Mouse (Mus musculus): ENCODE results near the gene Cct2. TPM values are rescaled to one million over a fixed set of nuclear protein-coding genes. Genes with fewer than 3 reads are reported as not detected.
"Not testable (repeated sequence)": the region's sequence is repeated elsewhere in the genome, so short reads cannot be mapped to it uniquely, and the experiment has no call there.

The Cct2 gene
- polyA plus RNA-seq, 1 experiment = 84.6 TPM

DNA sequence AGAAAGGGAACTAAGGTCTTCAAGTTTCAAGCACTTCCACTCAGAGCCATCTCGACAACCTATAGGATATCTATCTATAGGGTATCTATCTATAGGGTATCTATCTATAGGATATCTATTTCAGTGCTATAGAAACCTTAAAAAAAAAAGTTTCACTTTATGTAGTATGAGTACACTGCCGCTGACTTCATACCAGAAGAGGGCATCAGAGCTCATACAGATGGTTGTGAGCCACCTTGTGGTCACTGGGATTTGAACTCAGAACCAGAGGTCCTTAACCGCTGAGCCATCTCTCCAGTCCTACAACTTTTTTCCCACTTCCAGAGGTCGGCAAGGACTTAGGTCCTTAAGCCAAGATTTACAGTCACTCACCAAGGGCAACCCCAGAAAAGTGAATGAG lies 7.9 kb downstream of the Cct2 start:
- TF ChIP-seq CTCF (conservative IDR thresholded peaks at IDR 0.05; ENCODE audit: insufficient read depth, insufficient read length, low read depth, low read length) (peak; percentile 28; the same call in 1 of the 2 replicates), POLR2A (IDR thresholded peaks at IDR 0.05; ENCODE audit: low read depth, low read length) (no peak)
- DNase-seq = no peak
- Histone ChIP-seq H3K27ac (ENCODE audit: insufficient read depth, low read depth, low read length) (no peak overlapping the region), H3K4me3 (ENCODE audit: insufficient read depth, low read depth, low read length) (no peak overlapping the region), H3K27me3 (replicated peaks; ENCODE audit: control insufficient read depth, insufficient read depth, low read length) (no peaks in the 10 kb centered on the region), H3K36me3 (ENCODE audit: control insufficient read depth, insufficient read depth, low read length) (peaks cover 19% of the 10 kb centered on the region), H3K4me1 (ENCODE audit: control insufficient read depth, insufficient read depth, low read length) (no peaks in the 10 kb centered on the region)
- WGBS = 89% methylated on average over 4 of the region's 4 CpGs

DNA sequence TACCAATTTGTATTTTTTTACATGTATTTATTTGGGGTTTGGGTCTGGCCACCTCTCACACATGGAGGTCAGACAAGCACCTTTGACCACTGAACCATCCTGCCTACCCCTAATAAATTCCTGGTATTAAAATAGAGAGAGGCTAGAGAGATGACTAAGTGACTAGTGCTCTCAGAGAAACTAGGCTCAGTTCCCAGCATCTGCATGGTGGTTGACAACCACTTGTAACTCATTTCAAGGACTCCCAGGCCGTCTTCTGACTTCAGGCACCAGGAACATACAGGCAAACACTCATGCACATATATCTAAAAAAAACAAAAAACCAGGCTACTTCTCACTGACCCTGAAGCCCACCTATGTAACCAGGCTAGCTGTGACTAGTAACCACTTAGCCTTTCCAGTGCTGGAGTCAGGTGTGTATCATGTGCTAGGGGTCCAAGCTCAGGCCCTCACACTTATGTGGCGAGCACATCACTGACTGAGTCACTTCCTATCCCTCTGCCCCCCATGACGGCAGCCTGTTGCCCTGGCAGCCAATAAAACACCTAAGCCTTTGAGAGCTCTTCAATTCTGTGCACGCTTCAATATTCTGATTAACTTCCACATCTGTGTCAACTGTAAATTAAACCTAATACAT lies 13.5 kb downstream of the Cct2 start:
- Histone ChIP-seq H3K27me3 (replicated peaks; ENCODE audit: control insufficient read depth, insufficient read depth, low read length) (no peaks in the 10 kb centered on the region), H3K36me3 (ENCODE audit: control insufficient read depth, insufficient read depth, low read length) (peaks cover 13% of the 10 kb centered on the region), H3K4me3 (ENCODE audit: insufficient read depth, low read depth, low read length) (no peak overlapping the region), H3K27ac (ENCODE audit: insufficient read depth, low read depth, low read length) (no peak overlapping the region), H3K4me1 (ENCODE audit: control insufficient read depth, insufficient read depth, low read length) (no peaks in the 10 kb centered on the region)
- no peak for TF ChIP-seq CTCF (conservative IDR thresholded peaks at IDR 0.05; ENCODE audit: insufficient read depth, insufficient read length, low read depth, low read length)
- TF ChIP-seq POLR2A (IDR thresholded peaks at IDR 0.05; ENCODE audit: low read depth, low read length) = no peak
- DNase-seq = no peak
- WGBS = 74% methylated on average over 4 of the region's 4 CpGs

DNA sequence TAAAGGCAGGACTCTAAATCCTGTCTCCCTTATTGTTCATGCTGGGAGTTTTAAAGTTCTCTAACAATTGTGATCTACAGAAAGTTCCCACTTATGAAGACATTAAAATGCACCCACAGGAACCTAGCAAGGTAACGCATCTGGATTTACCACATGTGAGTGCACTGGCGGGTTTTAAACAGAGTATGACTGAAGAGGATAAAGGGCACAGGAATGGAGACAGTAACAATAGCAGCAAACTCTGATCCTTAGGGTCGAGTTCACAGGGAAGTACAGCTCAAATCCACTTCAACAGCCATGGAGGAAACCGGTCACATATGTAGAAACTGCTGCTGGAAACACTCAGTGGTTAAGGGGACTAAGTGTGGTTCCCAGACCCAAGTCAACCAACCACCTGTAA lies 14.4 kb downstream of the Cct2 start:
- H3K4me3 ChIP-seq (ENCODE audit: insufficient read depth, low read depth, low read length) = no peak overlapping the region
- 73% methylated on average over 4 of the region's 4 CpGs for WGBS
- H3K4me1 ChIP-seq (ENCODE audit: control insufficient read depth, insufficient read depth, low read length) = no peaks in the 10 kb centered on the region
- H3K27me3 ChIP-seq (replicated peaks; ENCODE audit: control insufficient read depth, insufficient read depth, low read length) = no peaks in the 10 kb centered on the region
- TF ChIP-seq CTCF (conservative IDR thresholded peaks at IDR 0.05; ENCODE audit: insufficient read depth, insufficient read length, low read depth, low read length) (no peak), POLR2A (IDR thresholded peaks at IDR 0.05; ENCODE audit: low read depth, low read length) (no peak)
- H3K36me3 ChIP-seq (ENCODE audit: control insufficient read depth, insufficient read depth, low read length) = peaks cover 9% of the 10 kb centered on the region
- no peak for DNase-seq
- H3K27ac ChIP-seq (ENCODE audit: insufficient read depth, low read depth, low read length) = no peak overlapping the region

DNA sequence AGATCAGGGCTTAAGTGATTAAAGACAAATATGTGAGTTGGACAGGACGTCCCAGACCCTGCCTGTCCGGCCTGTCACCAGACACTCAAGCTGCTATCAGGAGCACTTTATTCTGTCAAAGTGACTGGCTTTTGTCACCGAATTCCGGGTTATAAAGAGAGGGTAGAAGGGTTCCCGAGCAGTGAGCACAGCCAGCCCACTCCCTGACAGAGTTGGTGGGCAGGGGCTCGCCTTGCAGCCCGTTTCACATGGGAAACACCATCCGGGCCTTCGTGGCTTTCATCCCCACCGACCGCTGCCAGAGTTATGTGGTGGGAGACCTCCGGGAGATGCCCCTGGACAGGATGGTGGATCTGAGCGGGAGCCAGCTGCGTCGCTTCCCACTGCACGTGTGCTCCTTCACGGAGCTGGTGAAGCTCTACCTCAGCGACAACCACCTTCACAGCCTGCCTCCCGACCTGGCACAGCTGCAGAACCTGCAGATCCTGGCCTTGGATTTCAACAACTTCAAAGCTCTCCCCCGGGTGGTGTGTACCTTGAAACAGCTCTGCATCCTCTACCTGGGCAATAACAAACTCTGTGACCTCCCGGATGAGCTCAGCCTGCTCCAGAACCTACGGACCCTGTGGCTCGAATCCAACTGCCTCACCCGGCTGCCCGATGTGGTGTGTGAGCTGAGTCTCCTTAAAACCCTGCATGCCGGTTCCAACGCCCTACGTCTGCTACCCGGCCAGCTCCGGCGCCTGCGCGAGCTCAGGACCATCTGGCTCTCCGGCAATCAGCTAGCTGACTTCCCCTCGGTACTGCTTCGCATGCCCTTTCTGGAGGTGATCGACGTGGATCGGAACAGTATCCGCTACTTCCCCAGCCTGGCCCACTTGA lies 18.2 kb downstream of the Cct2 start, which contains the start of gene Lrrc10:
Gene Lrrc10, plus strand, starts transcription at position 167 of the 882 bp plus-strand sequence.
- no peak for DNase-seq
- TF ChIP-seq CTCF (conservative IDR thresholded peaks at IDR 0.05; ENCODE audit: insufficient read depth, insufficient read length, low read depth, low read length) = no peak
- TF ChIP-seq POLR2A (IDR thresholded peaks at IDR 0.05; ENCODE audit: low read depth, low read length) = no peak
- no peaks in the 10 kb centered on the region for H3K36me3 ChIP-seq (ENCODE audit: control insufficient read depth, insufficient read depth, low read length)
- no peaks in the 10 kb centered on the region for H3K27me3 ChIP-seq (replicated peaks; ENCODE audit: control insufficient read depth, insufficient read depth, low read length)
- WGBS = 54% methylated on average over 40 of the region's 40 CpGs
- no peaks in the 10 kb centered on the region for H3K4me1 ChIP-seq (ENCODE audit: control insufficient read depth, insufficient read depth, low read length)
- no peak within 1 kb of the TSS for H3K27ac ChIP-seq (ENCODE audit: insufficient read depth, low read depth, low read length)
- H3K4me3 ChIP-seq (ENCODE audit: insufficient read depth, low read depth, low read length) = no peak within 1 kb of the TSS

DNA sequence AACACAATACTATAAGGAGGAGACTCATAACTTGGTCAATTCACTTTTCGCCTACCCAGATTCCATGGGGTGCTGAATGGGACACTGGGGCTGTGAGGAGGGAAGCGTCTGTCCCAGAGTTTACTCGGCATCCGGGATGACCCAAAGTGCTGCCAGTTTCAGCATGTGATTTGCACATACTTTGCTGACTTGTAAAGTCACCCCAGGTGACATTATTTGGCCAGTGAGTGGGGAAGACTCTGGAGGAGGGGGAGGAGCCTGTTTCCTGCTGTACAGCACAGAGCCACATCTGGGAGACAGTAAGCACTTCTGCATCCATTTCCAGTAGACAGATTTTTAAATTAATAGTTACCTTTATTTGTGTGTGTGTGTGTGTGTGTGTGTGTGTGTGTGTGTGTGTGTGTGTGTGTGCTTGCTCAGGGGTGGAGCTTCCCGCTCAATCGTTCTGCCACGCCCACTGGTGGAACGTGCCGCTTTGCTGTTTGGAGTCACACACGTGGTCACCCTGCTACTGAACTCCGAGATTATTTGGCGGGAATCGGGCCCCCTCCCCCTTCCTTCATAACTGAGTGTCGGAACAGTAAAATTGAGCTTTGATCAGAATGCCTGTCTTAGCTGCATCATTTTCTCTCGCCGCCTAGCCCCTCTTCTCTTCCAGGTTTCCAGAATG lies 20.0 kb downstream of the Cct2 start:
- H3K4me1 ChIP-seq (ENCODE audit: control insufficient read depth, insufficient read depth, low read length); DNase-seq; H3K36me3 ChIP-seq (ENCODE audit: control insufficient read depth, insufficient read depth, low read length); H3K27me3 ChIP-seq (replicated peaks; ENCODE audit: control insufficient read depth, insufficient read depth, low read length); H3K4me3 ChIP-seq (ENCODE audit: insufficient read depth, low read depth, low read length); H3K27ac ChIP-seq (ENCODE audit: insufficient read depth, low read depth, low read length): not testable (repeated sequence)
- WGBS = 22% methylated on average over 16 of the region's 16 CpGs

DNA sequence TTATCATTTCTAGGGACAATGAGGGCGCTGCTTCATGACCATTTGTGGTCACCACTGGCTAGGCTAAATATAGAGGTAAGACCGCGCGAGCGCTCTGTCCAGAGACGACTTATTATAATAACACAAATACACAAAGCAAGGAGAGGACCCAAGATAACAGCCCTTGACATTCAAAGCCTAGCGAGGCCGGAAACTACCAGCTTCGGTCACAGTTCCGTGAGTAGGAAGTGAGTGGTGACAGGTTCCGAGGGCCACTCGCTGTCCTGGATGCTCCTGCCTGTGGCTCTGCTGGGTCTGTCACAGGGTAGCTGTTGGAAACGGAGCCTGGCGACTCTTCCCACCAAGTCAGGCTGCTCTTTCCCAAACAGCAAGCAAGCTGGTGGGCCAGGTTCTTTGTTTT lies 21.3 kb downstream of the Cct2 start:
- 81% methylated on average over 14 of the region's 14 CpGs for WGBS
- no peaks in the 10 kb centered on the region for H3K4me1 ChIP-seq (ENCODE audit: control insufficient read depth, insufficient read depth, low read length)
- no peak for DNase-seq
- H3K4me3 ChIP-seq (ENCODE audit: insufficient read depth, low read depth, low read length) = no peak overlapping the region
- TF ChIP-seq CTCF (conservative IDR thresholded peaks at IDR 0.05; ENCODE audit: insufficient read depth, insufficient read length, low read depth, low read length) (no peak), POLR2A (IDR thresholded peaks at IDR 0.05; ENCODE audit: low read depth, low read length) (no peak)
- H3K27ac ChIP-seq (ENCODE audit: insufficient read depth, low read depth, low read length) = no peak overlapping the region
- H3K36me3 ChIP-seq (ENCODE audit: control insufficient read depth, insufficient read depth, low read length) = no peaks in the 10 kb centered on the region
- no peaks in the 10 kb centered on the region for H3K27me3 ChIP-seq (replicated peaks; ENCODE audit: control insufficient read depth, insufficient read depth, low read length)

DNA sequence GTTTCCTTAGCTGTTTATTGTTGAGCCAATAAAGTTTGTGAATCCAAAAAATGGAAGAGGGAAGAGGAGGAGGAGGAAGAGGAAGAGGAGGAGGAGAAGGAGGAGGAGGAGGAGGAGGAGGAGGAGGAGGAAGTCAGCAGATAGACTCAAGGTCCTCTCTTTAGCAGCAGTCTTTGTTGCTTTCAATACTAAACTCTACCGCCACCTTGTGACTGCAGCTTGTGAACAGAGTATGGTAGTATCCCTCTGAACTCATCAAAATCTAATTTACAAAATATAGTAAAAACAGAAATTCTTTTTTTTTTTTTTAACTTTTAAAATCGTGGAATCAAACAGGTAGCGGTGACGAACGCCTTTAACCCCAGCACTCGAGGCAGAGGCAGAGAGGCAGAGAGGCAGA lies 23.3 kb downstream of the Cct2 start:
- Histone ChIP-seq H3K4me1 (ENCODE audit: control insufficient read depth, insufficient read depth, low read length) (no peaks in the 10 kb centered on the region), H3K27me3 (replicated peaks; ENCODE audit: control insufficient read depth, insufficient read depth, low read length) (no peaks in the 10 kb centered on the region), H3K36me3 (ENCODE audit: control insufficient read depth, insufficient read depth, low read length) (no peaks in the 10 kb centered on the region), H3K4me3 (ENCODE audit: insufficient read depth, low read depth, low read length) (no peak overlapping the region), H3K27ac (ENCODE audit: insufficient read depth, low read depth, low read length) (no peak overlapping the region)
- DNase-seq = no peak
- 63% methylated on average over 6 of the region's 6 CpGs for WGBS
- no peak for TF ChIP-seq POLR2A (IDR thresholded peaks at IDR 0.05; ENCODE audit: low read depth, low read length)
- no peak for TF ChIP-seq CTCF (conservative IDR thresholded peaks at IDR 0.05; ENCODE audit: insufficient read depth, insufficient read length, low read depth, low read length)
